ENCODE assay signal across 33 mouse cellular contexts in genomic region chr2:110080532-110080931, GRCm38 (mm10).
DNase-seq lines count a peak whose midpoint lies in the region; ATAC-seq and TF ChIP-seq lines count a peak whose summit lies in the region.
"Had no signal": no experiment of that assay in that cellular context is flagged by ENCODE, and none has a peak within 500 bp of the region (broad histone marks: within the 10 kb centered on the region; RNA-seq: fewer than 3 reads in every experiment).

No protein-coding gene starts in this region.

- H3K9me3 ChIP-seq in midbrain, embryonic 11.5 days (ENCODE audit: control insufficient read depth, low read length): no peaks in the 10 kb centered on the region
- no peaks in the 10 kb centered on the region for H3K9me3 ChIP-seq in midbrain, embryonic 14.5 days (ENCODE audit: control insufficient read depth, low read length)
- H3K9me3 ChIP-seq in CH12.LX (replicated peaks; ENCODE audit: low read length): no peaks in the 10 kb centered on the region
- no peaks in the 10 kb centered on the region for H3K9me3 ChIP-seq in embryonic facial prominence, embryonic 13.5 days
- H3K9me3 ChIP-seq in intestine, embryonic 16.5 days (ENCODE audit: control insufficient read depth, low read length): no peaks in the 10 kb centered on the region
- H3K9me3 ChIP-seq: forebrain, embryonic 10.5 days; forebrain, embryonic 15.5 days; heart, embryonic 13.5 days; hindbrain, embryonic 10.5 days; hindbrain, embryonic 15.5 days; kidney, embryonic 15.5 days; liver, embryonic 12.5 days; midbrain, embryonic 10.5 days; neural tube, embryonic 12.5 days had no signal

- no peaks in the 10 kb centered on the region for H3K27me3 ChIP-seq in midbrain, embryonic 11.5 days (ENCODE audit: control insufficient read depth, insufficient read depth, low read length)
- no peaks in the 10 kb centered on the region for H3K27me3 ChIP-seq in midbrain, embryonic 14.5 days (ENCODE audit: control insufficient read depth, insufficient read depth, low read length)
- H3K27me3 ChIP-seq in CH12.LX (replicated peaks): peaks cover 2% of the 10 kb centered on the region
- H3K27me3 ChIP-seq in embryonic facial prominence, embryonic 13.5 days: no peaks in the 10 kb centered on the region
- H3K27me3 ChIP-seq in intestine, embryonic 16.5 days (replicated peaks; ENCODE audit: control insufficient read depth, insufficient read depth, low read length): no peaks in the 10 kb centered on the region
- H3K27me3 ChIP-seq: forebrain, embryonic 15.5 days; heart, embryonic 13.5 days; hindbrain, embryonic 15.5 days; kidney, embryonic 15.5 days; liver, embryonic 12.5 days; neural tube, embryonic 12.5 days had no signal

- no peaks in the 10 kb centered on the region for H3K4me1 ChIP-seq in midbrain, embryonic 11.5 days (ENCODE audit: control insufficient read depth, insufficient read depth, low read length)
- no peaks in the 10 kb centered on the region for H3K4me1 ChIP-seq in midbrain, embryonic 14.5 days (ENCODE audit: control insufficient read depth, insufficient read depth, low read length)
- H3K4me1 ChIP-seq in CH12.LX (ENCODE audit: control insufficient read depth in 1 of 2, insufficient read depth in 2 of 2): peaks cover 3 to 8% of the 10 kb centered on the region in 2 experiments
- peaks cover 25% of the 10 kb centered on the region for H3K4me1 ChIP-seq in embryonic facial prominence, embryonic 13.5 days
- H3K4me1 ChIP-seq in intestine, embryonic 16.5 days (ENCODE audit: control insufficient read depth, insufficient read depth, low read length): 0 out of 2 replicates have a peak, but pooled peaks cover 6% of the 10 kb centered on the region
- H3K4me1 ChIP-seq: forebrain, embryonic 15.5 days; hindbrain, embryonic 10.5 days; hindbrain, embryonic 15.5 days; kidney, embryonic 15.5 days; midbrain, embryonic 10.5 days; neural tube, embryonic 12.5 days had no signal

- no peak overlapping the region for H3K4me2 ChIP-seq in midbrain, embryonic 11.5 days
- H3K4me2 ChIP-seq in midbrain, embryonic 14.5 days (ENCODE audit: low read length): no peak overlapping the region
- H3K4me2 ChIP-seq in CH12.LX (ENCODE audit: insufficient read depth, low read depth, poor library complexity, severe bottlenecking): peak overlapping the region; percentile 50; the same call in 1 of the 2 replicates
- H3K4me2 ChIP-seq in embryonic facial prominence, embryonic 13.5 days: no peak overlapping the region
- H3K4me2 ChIP-seq in intestine, embryonic 16.5 days (ENCODE audit: low read depth, low read length): no peak overlapping the region
- H3K4me2 ChIP-seq: forebrain, embryonic 15.5 days; heart, embryonic 13.5 days; hindbrain, embryonic 15.5 days; kidney, embryonic 15.5 days; liver, embryonic 12.5 days; neural tube, embryonic 12.5 days had no signal

- no peak for TF ChIP-seq RAD21 in CH12.LX (IDR thresholded peaks at IDR 0.05; ENCODE audit: low read depth, low read length)

- DNase-seq in midbrain, embryonic 11.5 days (ENCODE audit: low spot score, missing footprints): peak; percentile 62
- DNase-seq in midbrain, embryonic 14.5 days: no peak
- peak; percentile 49 for DNase-seq in CH12.LX (ENCODE audit: extremely low read depth)
- DNase-seq in frontal cortex, postnatal 14 days (ENCODE audit: low spot score in 2 of 2): no peak
- DNase-seq in right cerebral cortex, postnatal 36 days (ENCODE audit: low spot score in 2 of 2): no peak
- DNase-seq: adrenal gland, postnatal 14 days; cerebellum, adult 11-12 months; cerebellum, postnatal 14 days; embryo, embryonic 11 days; gastrocnemius, adult 2 months; gastrocnemius, postnatal 36 days; heart, postnatal 10 days; kidney, adult 18-20 months; kidney, postnatal 4 days; left cerebral cortex, postnatal 4 days; liver, postnatal 0 days; lung, postnatal 10 days; right cerebral cortex, postnatal 14 days; thymus, postnatal 14 days had no signal

- H3K27ac ChIP-seq in midbrain, embryonic 11.5 days (ENCODE audit: low read depth, low read length): no peak overlapping the region
- no peak overlapping the region for H3K27ac ChIP-seq in midbrain, embryonic 14.5 days (replicated peaks; ENCODE audit: low read depth, low read length)
- H3K27ac ChIP-seq in CH12.LX (ENCODE audit: insufficient read depth, low read depth): no peak overlapping the region
- 0 out of 2 replicates have a peak overlapping the region, but pooled peaks have one; percentile 16 for H3K27ac ChIP-seq in embryonic facial prominence, embryonic 13.5 days
- H3K27ac ChIP-seq in intestine, embryonic 16.5 days (ENCODE audit: low read length): no peak overlapping the region
- H3K27ac ChIP-seq: forebrain, embryonic 10.5 days; forebrain, embryonic 15.5 days; gastrocnemius, adult 2 months; heart, embryonic 13.5 days; hindbrain, embryonic 10.5 days; hindbrain, embryonic 15.5 days; kidney, embryonic 15.5 days; liver, embryonic 12.5 days; macrophage; midbrain, embryonic 10.5 days; neural tube, embryonic 12.5 days had no signal

- TF ChIP-seq CTCF in CH12.LX (conservative IDR thresholded peaks at IDR 0.05 in 1 of 2, IDR thresholded peaks at IDR 0.05 in 1 of 2; ENCODE audit: low read depth in 2 of 2, low read length in 2 of 2): no peak

- no peak overlapping the region for H3K4me3 ChIP-seq in midbrain, embryonic 11.5 days (ENCODE audit: low read depth, low read length)
- H3K4me3 ChIP-seq in midbrain, embryonic 14.5 days (replicated peaks; ENCODE audit: low read depth, low read length): no peak overlapping the region
- peak overlapping the region in 1 of 3 experiments; percentile 28 for H3K4me3 ChIP-seq in CH12.LX (replicated peaks in 1 of 3; ENCODE audit: low read depth in 2 of 3, low read length in 2 of 3, poor library complexity in 1 of 3)
- no peak overlapping the region for H3K4me3 ChIP-seq in embryonic facial prominence, embryonic 13.5 days
- H3K4me3 ChIP-seq in intestine, embryonic 16.5 days (ENCODE audit: low read length): no peak overlapping the region
- H3K4me3 ChIP-seq: forebrain, embryonic 10.5 days; forebrain, embryonic 15.5 days; gastrocnemius, adult 2 months; heart, embryonic 13.5 days; hindbrain, embryonic 10.5 days; hindbrain, embryonic 15.5 days; kidney, embryonic 15.5 days; liver, embryonic 12.5 days; midbrain, embryonic 10.5 days; myocyte; neural tube, embryonic 12.5 days had no signal

- no peaks in the 10 kb centered on the region for H3K36me3 ChIP-seq in midbrain, embryonic 11.5 days (ENCODE audit: control insufficient read depth, insufficient read depth, low read length)
- no peaks in the 10 kb centered on the region for H3K36me3 ChIP-seq in midbrain, embryonic 14.5 days (ENCODE audit: control insufficient read depth, insufficient read depth, low read length)
- H3K36me3 ChIP-seq in CH12.LX (replicated peaks in 1 of 2; ENCODE audit: control insufficient read depth in 1 of 2, insufficient read depth in 1 of 2, low read length in 1 of 2): no peaks in the 10 kb centered on the region
- H3K36me3 ChIP-seq in embryonic facial prominence, embryonic 13.5 days: no peaks in the 10 kb centered on the region
- no peaks in the 10 kb centered on the region for H3K36me3 ChIP-seq in intestine, embryonic 16.5 days (ENCODE audit: control insufficient read depth, insufficient read depth, low read length)
- H3K36me3 ChIP-seq: forebrain, embryonic 10.5 days; forebrain, embryonic 15.5 days; heart, embryonic 13.5 days; hindbrain, embryonic 10.5 days; hindbrain, embryonic 15.5 days; kidney, embryonic 15.5 days; liver, embryonic 12.5 days; midbrain, embryonic 10.5 days; neural tube, embryonic 12.5 days had no signal

- no peak for ATAC-seq in midbrain, embryonic 11.5 days (ENCODE audit: low FRiP score)
- ATAC-seq in midbrain, embryonic 14.5 days (ENCODE audit: low FRiP score, low TSS enrichment): no peak
- no peak for ATAC-seq in embryonic facial prominence, embryonic 13.5 days (ENCODE audit: insufficient number of reproducible peaks, insufficient read depth, low FRiP score, low TSS enrichment, low read depth)
- no peak for ATAC-seq in intestine, embryonic 16.5 days
- ATAC-seq: forebrain, embryonic 15.5 days; inflammation-experienced regulatory T-cells, adult 6 months; liver, embryonic 12.5 days; liver, postnatal 0 days had no signal

- no peak for TF ChIP-seq POLR2A in CH12.LX (IDR thresholded peaks at IDR 0.05; ENCODE audit: low read depth, low read length)

- no peaks in the 10 kb centered on the region for H3K79me2 ChIP-seq in CH12.LX (replicated peaks; ENCODE audit: control insufficient read depth, extremely low read depth, insufficient read depth, poor library complexity, severe bottlenecking)

- dilution Hi-C loops in CH12.LX (cut with MboI; ENCODE audit: extremely low pct_ligation_motif_present, extremely low pct_unique_long_range_greater_than_20kb, low sequenced_read_pairs): no loop called here

- no peak overlapping the region for H3K9ac ChIP-seq in midbrain, embryonic 11.5 days (ENCODE audit: low read length)
- no peak overlapping the region for H3K9ac ChIP-seq in midbrain, embryonic 14.5 days (replicated peaks; ENCODE audit: low read length)
- H3K9ac ChIP-seq in CH12.LX (ENCODE audit: insufficient read depth, low read depth): no peak overlapping the region
- no peak overlapping the region for H3K9ac ChIP-seq in embryonic facial prominence, embryonic 13.5 days
- no peak overlapping the region for H3K9ac ChIP-seq in intestine, embryonic 16.5 days (ENCODE audit: low read depth, low read length)
- H3K9ac ChIP-seq: forebrain, embryonic 15.5 days; heart, embryonic 13.5 days; hindbrain, embryonic 15.5 days; kidney, embryonic 15.5 days; liver, embryonic 12.5 days; liver, postnatal 0 days; neural tube, embryonic 12.5 days had no signal

- 80% methylated on average over 6 of the region's 6 CpGs for WGBS in midbrain, embryonic 11.5 days
- WGBS in midbrain, embryonic 14.5 days: 82% methylated on average over 6 of the region's 6 CpGs
- WGBS in embryonic facial prominence, embryonic 13.5 days: 21% methylated on average over 6 of the region's 6 CpGs
- WGBS in intestine, embryonic 16.5 days: 85% methylated on average over 6 of the region's 6 CpGs

- in situ Hi-C loops in CH12.LX (cut with MboI; ENCODE audit: low pct_ligation_motif_present, low pct_unique_long_range_greater_than_20kb, low sequenced_read_pairs): no loop called here

- TF ChIP-seq EP300 in CH12.LX (IDR thresholded peaks at IDR 0.05; ENCODE audit: low read length): no peak; the same call in 1 of the 2 replicates

TF ChIP-seq in CH12.LX, 34 proteins besides CTCF, POLR2A, EP300 and RAD21:
- TF ChIP-seq HCFC1 (IDR thresholded peaks at IDR 0.05; ENCODE audit: low read depth, low read length): no peak
- peak; percentile 68 for TF ChIP-seq BHLHE40 (IDR thresholded peaks at IDR 0.05; ENCODE audit: low read depth, low read length)

Comparison
In these comparisons a context has a peak if more than half of its experiments do, and no peak if none do; other contexts are left out.
1. DNase-seq: peak in midbrain, embryonic 11.5 days (single experiment) and CH12.LX (single experiment); none in midbrain, embryonic 14.5 days (single experiment), frontal cortex, postnatal 14 days (0 of 2) and right cerebral cortex, postnatal 36 days (0 of 2).